Mouse (Mus musculus) ES-E14 (cell line): ENCODE results near the gene Mcam.

ENCODE experiments used
- CHD2 ChIP-seq: IDR thresholded peaks from 2 replicates; pipeline ENCODE4 v1.6.1; 2014; ENCODE audit warnings: mild to moderate bottlenecking, low read depth, low read length, inconsistent platforms
- HCFC1 ChIP-seq: IDR thresholded peaks from 2 replicates; pipeline ENCODE4 v1.6.1; 2012; ENCODE audit warnings: low read length, inconsistent platforms, borderline replicate concordance; ENCODE audit not compliant: insufficient read depth
- MAFK ChIP-seq: IDR thresholded peaks from 2 replicates; pipeline ENCODE4 v1.6.1; 2014; ENCODE audit warnings: mild to moderate bottlenecking, low read depth, low read length, inconsistent platforms; ENCODE audit not compliant: insufficient read depth
- ZC3H11A ChIP-seq: IDR thresholded peaks from 2 replicates; pipeline ENCODE4 v1.6.1; 2012; ENCODE audit warnings: low read depth, mild to moderate bottlenecking, inconsistent platforms, low read length, borderline replicate concordance
- ZNF384 ChIP-seq: IDR thresholded peaks from 2 replicates; pipeline ENCODE4 v1.6.1; 2012; ENCODE audit warnings: low read depth, low read length, inconsistent platforms

- TF ChIP-seq ZNF384: no peak
- no peak for TF ChIP-seq MAFK
- no peak for TF ChIP-seq HCFC1
- no peak for TF ChIP-seq ZC3H11A
- no peak for TF ChIP-seq CHD2
These were observed 14.3 kb upstream of the Mcam start for GRCm38 (mm10) chr9:44119948-44120465.
